Mouse (Mus musculus) heart, postnatal 10 days (tissue): Measurements from ENCODE around the gene Mau2. TPM values are rescaled to one million over a fixed set of nuclear protein-coding genes. Genes with fewer than 3 reads are reported as not detected.
"Not testable (repeated sequence)": the region's sequence is repeated elsewhere in the genome, so short reads cannot be mapped to it uniquely, and the experiment has no call there.

Experiments
- DNase-seq, 2 experiments: peaks; one replicate each; pipeline ENCODE4 v3.0.0; 2021
- intact Hi-C: fragments of 180-260 bp; cut with DNase I; formaldehyde crosslinking; loops from one replicate; pipeline ENCODE4 v1.15.1; 2025
- total RNA-seq, 2 experiments: library from RNA; stranded (reverse); gene quantifications; 2 replicates each; pipeline ENCODE4 v1.2.3; 2021

The Mau2 gene
- total RNA-seq, 2 experiments from 2014 or later = 43.3 to 44.2 TPM

GRCm38 (mm10) chr8:70037994-70038393, 4.5 kb downstream of the Mau2 start:
- intact Hi-C loops = no loop called here
- no peak for DNase-seq

DNA sequence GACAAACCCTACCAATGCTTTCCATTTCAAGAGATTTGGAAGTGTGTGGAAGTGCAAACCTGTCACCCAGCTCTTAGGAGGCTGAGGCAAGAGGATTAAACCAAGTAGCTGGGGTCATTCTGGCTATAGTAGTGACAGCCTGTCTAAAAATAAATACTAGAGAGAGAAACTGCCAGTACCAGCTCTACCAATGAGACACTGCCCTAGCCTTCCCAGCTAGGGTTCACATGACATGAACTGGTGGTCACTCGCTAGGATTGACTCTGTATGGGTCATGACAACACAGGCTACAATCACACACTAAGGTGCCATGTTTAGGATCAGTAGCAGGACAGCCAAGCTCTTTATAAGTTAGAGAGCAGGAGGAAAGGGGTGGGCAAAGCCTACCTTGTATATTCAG, 12.3 kb downstream of the Mau2 start:
- DNase-seq = no peak
- intact Hi-C loops = no loop called here

DNA sequence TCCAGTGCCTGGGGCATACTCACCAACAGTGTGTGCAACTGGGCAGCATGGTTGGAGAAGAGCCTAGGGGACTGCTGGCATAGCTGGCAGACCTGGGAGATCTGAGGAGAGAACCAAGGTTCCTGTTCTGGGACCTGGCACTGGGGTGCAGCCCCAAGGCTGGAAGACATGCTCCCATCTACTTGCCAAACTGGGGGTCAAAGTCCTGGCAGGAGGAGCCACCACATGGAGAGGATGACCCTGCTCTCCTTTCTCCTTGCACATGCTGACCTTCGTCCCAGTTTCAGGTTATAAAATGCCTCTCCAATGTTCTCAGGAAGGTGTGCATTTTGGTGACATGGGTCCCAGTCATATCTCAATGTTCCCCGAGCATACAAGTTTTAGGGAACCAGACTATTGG, 16.4 kb downstream of the Mau2 start:
- intact Hi-C loops = no loop called here
- no peak for DNase-seq

DNA sequence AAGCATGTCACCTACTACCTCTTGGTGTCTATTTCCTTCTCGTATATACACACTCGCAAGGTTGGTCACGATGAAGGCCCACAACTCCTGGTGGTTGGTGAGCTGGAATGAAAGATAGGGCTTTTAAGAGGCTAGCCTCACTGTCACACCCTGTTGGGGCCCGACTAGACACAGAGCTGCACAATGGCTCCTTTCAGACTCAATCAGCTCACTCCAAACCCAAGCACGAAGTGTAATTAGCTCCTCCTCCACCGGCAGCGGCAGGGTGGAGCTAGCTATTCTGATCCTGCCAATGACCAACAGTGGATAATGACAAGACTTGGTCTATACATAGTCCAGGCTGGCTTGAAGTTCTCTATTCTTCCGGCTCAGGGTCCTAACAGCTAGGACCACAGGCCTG, 18.9 kb downstream of the Mau2 start:
- intact Hi-C loops = no loop called here
- DNase-seq = no peak

DNA sequence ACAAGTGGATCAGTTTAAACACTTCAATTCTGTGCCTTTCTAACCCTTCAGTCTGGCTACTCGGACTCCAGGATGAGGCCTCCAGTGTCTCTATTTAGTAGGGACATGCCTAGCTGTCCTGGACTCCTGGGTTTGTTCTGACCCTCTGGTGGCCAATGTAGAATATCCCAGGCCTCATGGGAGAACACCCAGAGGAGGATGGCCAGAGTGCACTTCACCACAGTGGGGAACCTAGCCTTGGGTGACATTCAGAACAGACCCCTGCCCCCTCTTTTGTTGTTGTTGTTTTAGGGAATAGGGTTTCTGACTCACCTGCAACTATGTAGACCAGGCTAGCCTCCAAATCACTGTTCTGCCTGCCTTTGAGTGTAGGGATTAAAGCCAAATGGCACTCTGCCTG, 27.5 kb downstream of the Mau2 start:
- DNase-seq = no peak
- intact Hi-C loops = no loop called here

GRCm38 (mm10) chr8:70012763-70013162, 29.8 kb downstream of the Mau2 start:
- intact Hi-C loops = no loop called here
- no peak for DNase-seq

- intact Hi-C loops = no loop called here
- no peak for DNase-seq
These were observed 30.2 kb downstream of the Mau2 start for GRCm38 (mm10) chr8:70012350-70012749.

- intact Hi-C loops, DNase-seq: not testable (repeated sequence)
These were observed 31.7 kb downstream of the Mau2 start for GRCm38 (mm10) chr8:70010796-70011195.

DNA sequence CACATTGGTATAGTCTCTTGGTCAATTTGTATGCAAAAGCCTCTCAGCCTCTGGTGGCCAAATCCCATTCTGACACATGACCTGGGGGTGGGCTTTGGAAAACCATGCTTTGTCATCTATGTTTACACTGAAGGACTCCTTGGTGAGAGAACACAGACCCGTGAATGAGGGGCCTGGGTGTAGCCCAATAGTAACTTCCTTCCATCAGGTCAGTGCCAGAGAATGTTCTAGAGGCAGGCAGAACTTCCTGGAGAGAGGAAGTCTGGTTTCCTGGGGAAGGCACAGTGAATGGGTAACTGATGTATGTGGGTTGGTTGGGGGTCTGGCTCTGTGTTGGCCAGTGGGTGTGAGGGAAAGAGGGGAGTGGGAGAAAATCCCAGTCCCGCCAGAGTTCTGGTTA, 37.4 kb downstream of the Mau2 start:
- intact Hi-C loops = no loop called here
- peak; percentile 25 to 37 for DNase-seq

- DNase-seq = no peak
These were observed 38.2 kb downstream of the Mau2 start for GRCm38 (mm10) chr8:70004345-70004744.

DNA sequence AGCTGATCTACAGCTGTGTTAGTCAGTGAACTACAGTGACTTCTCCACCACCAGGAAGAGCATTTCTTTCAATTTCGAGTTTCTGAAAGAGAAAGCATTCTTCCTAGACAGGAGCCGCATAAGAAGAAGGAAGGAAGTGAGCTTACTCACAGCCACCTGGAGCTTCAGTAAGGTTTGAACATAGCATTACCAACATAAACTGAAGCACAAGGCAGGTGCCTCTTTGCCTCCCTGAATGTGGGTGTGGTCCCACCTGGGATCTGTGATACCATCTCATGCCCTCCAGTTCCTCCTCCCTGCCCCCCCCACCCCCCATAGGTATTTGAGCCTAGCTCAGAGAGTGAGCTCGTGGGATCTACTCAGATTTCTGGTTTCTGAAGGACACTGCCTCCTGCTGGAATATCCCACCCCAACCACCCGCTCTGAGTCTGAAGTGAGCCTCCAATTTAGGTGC, 39.3 kb downstream of the Mau2 start:
- DNase-seq = no peak
- intact Hi-C loops = no loop called here

More at GRCm38 (mm10) chr8:70004345-70004744, 38.2 kb downstream of the Mau2 start:
- intact Hi-C loops = no loop called here

DNA sequence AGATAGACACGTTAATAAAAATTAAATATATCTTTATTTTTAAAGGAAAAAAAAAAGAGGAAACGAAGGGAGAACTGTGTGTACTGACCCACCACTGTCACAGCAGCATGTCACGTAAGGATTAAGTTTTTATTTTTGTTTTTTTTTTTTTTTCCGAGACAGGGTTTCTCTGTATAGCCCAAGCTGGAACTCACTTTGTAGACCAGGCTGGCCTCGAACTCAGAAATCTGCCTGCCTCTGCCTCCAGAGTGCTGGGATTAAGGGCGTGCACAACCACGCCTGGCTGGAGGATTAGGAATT, 40.7 kb downstream of the Mau2 start:
- intact Hi-C loops = loop anchor here (1.0 kb wide), 1 partner anchor 83 kb away; no protein-coding TSS in a partner anchor
- DNase-seq = not testable (repeated sequence)

DNA sequence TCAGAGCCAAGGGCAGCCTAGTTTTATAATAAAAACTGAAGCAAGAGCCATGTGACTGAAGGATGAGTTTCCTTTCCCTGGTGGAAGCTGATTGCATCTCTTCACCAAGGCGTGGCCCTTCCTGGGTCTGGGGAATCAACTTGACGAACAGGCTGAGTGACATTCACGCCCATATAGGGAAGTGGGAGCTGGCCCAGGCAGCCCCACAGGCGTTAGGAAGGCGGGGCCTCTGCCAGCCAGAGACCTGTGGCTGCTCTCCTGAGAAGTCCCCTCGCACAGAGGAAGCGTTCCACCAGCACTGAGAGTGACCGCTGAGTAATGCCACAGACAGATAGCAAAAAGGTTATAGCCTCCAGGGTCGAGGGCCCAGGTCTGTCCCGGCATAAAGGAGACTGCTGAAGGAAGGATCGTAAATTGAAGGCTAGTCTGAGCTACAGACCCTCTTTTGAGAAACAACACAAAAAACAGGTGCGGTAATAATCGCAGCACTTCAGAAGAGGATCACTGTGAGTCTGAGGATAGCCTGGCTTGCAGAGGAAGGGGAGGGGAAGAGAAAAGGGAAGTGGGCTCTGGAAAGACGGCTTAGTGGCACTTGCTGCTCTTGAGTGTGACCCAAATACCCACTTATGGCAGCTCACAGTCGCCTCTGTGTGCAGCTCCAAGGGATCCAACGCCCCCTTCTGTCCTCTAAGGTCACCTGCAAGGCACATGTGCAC, 41.2 kb downstream of the Mau2 start:
- peak; percentile 72 to 73 for DNase-seq
- intact Hi-C loops = loop anchor here (1.0 kb wide), 1 partner anchor 82 kb away; no protein-coding TSS in a partner anchor

DNA sequence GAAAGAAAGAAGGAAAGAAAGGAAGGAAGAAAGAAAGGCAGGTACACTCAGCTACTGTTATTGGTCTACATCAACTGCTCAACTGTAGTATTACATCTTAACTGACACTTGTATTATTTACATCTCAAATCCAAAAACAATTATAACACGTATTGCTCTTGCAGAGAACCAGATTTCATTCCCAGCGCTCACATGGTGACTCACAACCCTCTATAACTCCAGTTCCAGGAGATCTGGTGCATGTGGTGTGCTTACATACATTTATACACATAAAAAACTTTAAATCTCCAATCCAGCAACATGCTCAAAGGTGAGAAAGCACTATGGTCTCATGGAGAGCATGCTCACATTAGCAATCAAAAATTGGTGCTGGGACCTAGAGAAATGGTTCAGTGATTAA, 42.3 kb downstream of the Mau2 start:
- intact Hi-C loops = no loop called here
- DNase-seq = no peak

DNA sequence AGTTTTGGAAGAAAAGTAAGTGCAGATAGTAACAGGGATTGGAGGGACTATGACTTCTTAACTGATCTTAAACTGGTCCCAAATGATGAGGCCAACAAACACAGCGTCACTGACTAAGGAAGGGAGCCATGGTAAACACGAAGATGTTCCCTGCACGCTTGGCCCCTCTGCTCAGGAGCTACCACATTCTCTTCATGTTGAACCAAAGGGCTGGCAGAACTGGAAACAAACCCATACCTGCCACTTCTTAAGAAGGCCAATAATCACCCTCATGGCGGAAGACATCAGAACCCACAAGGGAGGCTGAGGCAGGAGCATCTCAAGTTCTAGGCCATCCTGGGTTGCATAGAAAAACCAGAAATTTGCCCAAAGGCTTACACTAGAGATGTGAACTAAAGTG, 43.3 kb downstream of the Mau2 start:
- intact Hi-C loops = no loop called here
- no peak for DNase-seq

DNA sequence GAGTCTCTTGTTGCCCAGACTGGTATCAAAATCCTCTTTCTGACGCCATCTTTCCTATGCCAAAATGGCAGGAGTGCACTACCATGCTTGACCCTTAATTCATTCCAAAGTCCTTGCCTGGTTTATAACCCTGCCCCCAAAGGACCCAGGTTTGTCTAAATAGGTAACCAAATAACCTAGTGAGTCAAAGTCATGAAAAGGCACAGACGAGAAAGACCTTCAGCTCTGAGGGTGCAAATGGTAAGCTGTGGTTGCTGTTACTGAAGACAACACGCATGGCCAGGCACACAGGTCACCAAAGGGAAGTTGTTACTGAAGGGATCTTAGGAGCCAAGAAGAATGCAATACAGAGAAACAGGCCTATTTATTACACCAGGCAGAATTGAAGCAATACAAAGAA, 43.8 kb downstream of the Mau2 start:
- DNase-seq = no peak

DNA sequence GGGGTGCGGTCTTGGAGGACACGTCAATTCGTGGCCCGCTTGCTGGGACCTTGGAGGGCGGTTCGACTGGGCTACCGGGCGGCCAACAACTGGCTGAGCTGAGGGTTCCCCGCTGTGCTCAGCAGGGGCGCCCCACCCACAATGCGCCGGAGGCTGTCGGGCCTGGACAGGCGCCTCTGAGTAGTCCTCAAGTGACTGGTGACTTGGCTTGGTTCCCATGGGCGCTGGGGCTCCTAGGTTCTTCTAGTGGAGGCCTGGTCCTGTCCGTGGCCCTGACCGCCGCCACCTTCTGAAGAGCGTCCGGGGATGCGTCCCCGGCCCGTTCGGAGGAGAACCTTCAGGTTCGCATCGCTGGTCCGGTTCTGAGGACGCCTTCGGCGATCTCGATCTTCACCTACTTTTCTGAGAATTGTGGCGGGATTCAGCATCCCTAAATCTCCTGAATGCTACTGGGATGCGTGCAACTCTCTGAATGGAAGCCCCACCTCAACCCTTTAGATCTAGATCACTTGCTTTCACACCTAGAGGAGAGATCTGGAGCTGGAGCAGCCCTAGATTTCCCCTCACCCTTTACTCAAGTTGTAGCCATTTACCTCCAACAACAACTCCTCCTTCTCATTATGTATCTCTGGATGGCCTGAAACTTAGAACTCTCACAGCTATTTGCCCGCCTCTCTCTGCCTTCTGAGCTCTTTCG, 45.8 kb downstream of the Mau2 start:
- intact Hi-C loops = loop anchor here (2.0 kb wide), 1 partner anchor 46 kb away; the partner anchor contains the start of genes Mau2 and Sugp1
- no peak for DNase-seq

More for the DNA sequence above, 43.8 kb downstream of the Mau2 start:
- intact Hi-C loops = no loop called here

- intact Hi-C loops = loop anchor here (2.0 kb wide), 2 partner anchors 21 to 47 kb away; partner anchors contain the start of genes Mau2 and Sugp1
- peak; percentile 100 for DNase-seq
These were observed 46.6 kb downstream of the Mau2 start, which contains the start of gene Gatad2a for GRCm38 (mm10) chr8:69995776-69996588. Gene Gatad2a (minus strand): TSS chr8:69996384.

DNA sequence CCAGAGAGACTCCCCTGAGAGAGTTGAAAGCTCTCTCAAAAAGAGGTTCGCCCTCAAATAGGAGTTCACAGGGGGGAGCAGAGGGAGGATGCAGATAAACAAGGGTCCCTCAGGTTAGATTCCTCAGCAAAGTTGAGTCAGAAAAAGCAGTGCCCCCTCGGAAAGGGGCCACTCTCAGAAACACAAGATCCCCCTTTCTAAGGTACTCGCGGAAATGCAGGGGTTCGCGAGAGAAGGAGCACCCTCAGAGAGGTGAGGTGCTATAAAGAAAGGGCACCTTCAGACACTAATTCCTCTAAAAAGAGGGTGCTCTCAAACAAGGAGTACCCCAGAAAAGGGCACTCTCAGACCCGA, 47.1 kb downstream of the Mau2 start:
- DNase-seq = no peak
- intact Hi-C loops = loop anchor here (2.0 kb wide), 1 partner anchor 21 kb away; no protein-coding TSS in a partner anchor

DNA sequence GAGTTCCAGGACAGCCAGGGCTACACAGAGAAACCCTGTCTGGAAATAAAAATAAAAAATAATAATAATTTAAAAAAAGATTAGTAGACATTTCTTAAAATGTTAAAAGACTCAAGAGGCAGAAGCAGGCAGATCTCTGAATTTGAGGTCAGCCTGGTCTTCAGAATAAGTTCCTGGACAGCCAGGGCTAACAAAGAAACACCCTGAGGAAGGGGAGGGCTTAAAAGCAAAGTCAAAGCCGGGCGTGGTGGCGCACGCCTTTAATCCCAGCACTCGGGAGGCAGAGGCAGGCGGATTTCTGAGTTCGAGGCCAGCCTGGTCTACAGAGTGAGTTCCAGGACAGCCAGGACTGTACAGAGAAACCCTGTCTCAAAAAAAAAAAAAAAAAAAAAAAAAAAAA, 53.6 kb downstream of the Mau2 start:
- DNase-seq, intact Hi-C loops: not testable (repeated sequence)

DNA sequence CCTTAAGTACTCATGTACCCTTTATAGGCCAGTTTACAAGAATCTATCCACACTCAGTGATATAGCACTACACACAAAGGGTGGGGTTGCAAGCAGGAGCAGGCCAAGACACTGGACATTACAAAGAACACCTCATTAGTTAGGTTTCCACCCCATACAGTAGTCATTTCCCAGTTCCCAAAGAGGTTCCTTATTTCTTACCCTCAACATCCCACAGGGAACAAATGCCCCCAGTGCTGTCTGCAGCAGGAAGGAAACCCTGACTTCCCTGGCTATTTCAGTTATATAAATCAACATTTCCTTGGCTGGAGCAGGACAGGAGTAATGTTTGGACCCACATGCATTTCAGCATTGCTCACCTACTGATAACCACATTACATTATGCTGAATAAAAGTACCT, 54.8 kb downstream of the Mau2 start:
- no peak for DNase-seq
- intact Hi-C loops = no loop called here
